Mouse (Mus musculus) cerebellum, adult 11 months (tissue): ENCODE results near the gene Dsel.
A peak's percentile ranks its signal among the peaks of the same experiment; 100 is the strongest.

ENCODE experiments used
- DNase-seq: peaks from one replicate; pipeline ENCODE4 v3.0.0; 2022

Gene Dsel

DNA sequence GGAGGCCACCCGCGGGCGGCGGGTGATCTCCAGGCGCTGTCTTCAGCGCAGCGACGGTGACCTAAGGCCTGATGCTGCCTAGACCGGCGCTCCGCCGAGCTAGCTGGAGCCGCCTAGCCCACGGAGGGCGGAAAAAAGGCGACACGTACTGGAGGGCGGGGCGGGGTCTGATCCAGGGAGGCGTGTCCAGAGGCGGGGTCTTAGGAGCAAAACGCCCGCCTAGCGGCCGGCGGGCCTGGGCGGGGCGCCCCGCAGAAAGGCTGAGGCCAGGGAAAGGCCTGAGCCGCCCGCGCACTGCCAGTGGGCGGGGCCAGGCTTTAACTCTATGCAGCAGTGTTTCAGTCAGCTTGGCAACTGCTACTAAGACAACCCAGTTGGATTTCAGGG is at the start of gene Dsel:
Dsel (minus strand) TSS at position 140 of the 387 bp plus-strand sequence.
- DNase-seq, result peak; percentile 87

DNA sequence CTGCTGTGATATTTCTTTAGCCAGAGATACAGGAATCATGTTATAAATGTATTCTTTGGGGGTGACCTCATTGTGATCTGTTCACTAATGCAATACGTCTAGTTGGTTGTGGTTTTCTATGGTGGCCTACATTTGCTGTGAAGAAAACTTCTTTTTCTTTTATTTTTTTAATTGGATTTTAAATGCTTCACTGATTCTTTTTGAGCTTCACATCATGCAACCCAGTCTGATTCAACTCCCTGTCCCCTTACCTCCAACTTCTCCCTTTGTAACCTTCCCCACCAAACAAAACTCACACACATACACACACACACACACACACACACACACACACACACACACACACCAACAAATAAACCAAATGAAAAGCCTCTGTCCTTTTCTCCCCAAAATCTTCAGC is 46.7 kb upstream of the Dsel start:
- no peak for DNase-seq

DNA sequence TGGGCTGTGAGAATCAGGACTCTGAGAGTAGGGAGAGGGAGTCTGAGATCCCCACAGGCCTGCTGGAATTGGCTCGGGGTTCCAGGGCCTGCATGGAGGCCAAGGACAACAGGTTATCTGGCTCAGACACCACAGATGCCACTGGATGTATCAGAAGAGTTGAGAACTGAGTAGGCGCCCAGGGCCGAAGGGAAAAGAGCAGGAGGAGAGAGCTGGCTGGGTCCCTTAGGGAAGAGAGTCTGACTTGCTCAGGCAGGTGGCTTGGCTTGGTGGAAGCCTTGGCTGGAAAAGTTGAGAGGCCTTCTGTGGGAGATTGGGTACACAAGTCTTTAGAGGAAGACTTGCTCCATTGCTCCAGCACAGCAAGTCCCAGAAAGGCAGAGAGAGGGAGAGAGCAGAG is 18.6 kb upstream of the Dsel start:
- DNase-seq, result no peak

DNA sequence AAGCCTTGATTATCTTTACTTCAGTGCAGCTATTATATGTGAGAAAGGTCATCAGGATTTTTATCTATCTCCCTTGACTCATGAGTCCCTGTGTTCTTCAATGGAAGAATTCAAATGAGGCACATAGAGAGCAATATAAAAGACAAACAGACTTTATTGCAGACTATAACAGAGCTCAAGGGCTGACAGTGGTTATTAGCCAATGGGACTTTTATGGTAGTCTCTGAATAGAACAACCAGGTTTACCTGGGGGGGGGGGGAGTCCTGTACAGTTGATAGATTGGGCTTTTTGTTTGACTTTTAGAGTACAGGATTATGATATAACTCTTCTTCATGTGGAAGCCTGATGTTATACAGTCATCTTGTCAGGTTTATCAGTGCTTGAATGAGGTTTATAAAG is 11.1 kb upstream of the Dsel start:
- DNase-seq, result no peak

GRCm38 (mm10) chr1:111873196-111873595 is 8.5 kb upstream of the Dsel start:
- no peak for DNase-seq

- no peak for DNase-seq
Observed at GRCm38 (mm10) chr1:111865467-111865866, 749 bp upstream of the Dsel start.

DNA sequence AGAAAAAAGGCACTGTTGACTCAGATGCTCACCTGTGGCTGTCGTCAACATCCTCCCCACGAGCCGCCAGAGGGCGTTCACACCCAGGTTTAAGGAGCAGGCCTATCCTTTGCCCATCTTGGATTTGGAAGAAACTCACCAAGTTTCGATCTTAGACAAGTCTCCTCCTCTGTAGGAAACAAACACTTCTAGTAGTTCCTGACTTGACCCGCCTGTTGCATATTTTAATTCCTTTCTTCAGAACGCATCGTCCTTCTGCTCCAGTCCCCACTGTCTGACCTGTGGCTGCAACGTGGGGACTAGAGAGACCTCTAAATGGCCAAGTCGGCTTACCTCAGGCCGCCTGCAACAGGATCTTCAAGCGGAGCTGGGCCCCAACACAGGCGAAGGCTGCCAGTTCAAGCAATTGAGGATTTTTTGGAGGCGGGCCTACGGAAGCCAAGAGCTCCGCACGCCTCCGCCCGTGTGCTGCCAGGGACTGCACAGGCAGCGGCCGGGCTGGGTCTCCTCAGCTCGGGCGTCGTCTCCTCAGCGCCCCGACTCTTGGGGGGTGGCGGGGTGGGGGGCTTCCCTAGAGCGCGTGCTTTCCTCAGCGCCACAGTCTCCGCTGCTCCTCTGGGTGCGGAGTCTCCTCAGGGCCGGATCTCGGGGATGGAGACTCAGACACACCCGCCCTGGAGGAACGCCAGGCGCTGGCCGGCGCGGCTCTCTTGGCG is 497 bp downstream of the Dsel start:
- peak; percentile 62 for DNase-seq

DNA sequence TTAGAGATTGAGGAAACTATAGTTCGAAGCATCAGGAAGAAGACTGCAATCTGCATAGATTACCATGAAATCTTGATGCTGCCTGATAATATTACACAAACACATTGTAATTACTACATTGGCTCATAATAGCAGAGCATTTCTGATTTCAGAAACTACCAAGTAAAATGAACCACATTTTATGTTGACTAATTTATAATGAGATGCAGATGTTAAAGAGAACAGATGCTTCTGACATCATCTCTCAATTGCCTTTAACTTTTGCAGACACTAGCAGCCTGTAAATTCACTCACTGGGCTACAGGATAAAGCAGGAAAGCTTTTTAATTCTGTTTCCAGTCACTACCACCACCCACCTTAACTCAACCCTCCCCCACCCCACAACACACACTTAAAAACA is 6.9 kb downstream of the Dsel start:
- DNase-seq, result no peak

GRCm38 (mm10) chr1:111852439-111852838 is 12.3 kb downstream of the Dsel start:
- DNase-seq, result no peak

- DNase-seq, result no peak
Observed at GRCm38 (mm10) chr1:111833583-111834225, 31.0 kb downstream of the Dsel start.
